Mouse (Mus musculus): Measurements from ENCODE around the gene Zpbp2. TPM values are rescaled to one million over a fixed set of nuclear protein-coding genes. Genes with fewer than 3 reads are reported as not detected.

Zpbp2 gene
- total RNA-seq, 1 experiment: 0.22 TPM

DNA sequence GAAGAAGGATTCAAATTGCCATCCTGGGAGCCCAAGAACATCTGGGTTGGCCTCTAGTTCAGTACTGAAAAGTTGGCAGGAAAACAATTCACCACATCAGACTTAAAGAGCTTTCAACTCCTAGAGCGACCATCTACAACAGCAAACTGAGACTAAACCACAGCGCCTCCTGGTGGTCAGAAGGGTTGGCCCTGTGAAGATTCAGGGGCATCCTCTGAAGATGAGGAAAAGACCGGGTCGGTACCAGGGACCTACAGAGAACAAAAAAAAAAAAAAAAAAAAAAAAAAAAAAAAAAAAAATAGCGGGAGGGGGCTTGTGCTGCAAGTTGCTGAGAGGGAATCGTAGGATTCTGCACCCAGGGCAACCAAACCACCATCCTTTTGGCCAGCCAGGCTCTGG is 46.5 kb downstream of the Zpbp2 start:
- H3K4me1 ChIP-seq (ENCODE audit: control insufficient read depth in 2 of 2, insufficient read depth in 2 of 2, low read length in 2 of 2, poor library complexity in 1 of 2): peaks cover 0 to 3% of the 10 kb centered on the region in 2 experiments; a peak in 1 of 4 replicates
- H3K4me3 ChIP-seq (ENCODE audit: insufficient read depth in 1 of 2, low read depth in 1 of 2, low read length in 2 of 2, poor library complexity in 1 of 2, severe bottlenecking in 1 of 2): no peak overlapping the region
- no peak overlapping the region for H3K9ac ChIP-seq (ENCODE audit: insufficient read depth, low read depth, low read length, poor library complexity, severe bottlenecking)
- peak; percentile 86 for DNase-seq (ENCODE audit: low read depth, low spot score)
- no peaks in the 10 kb centered on the region for H3K9me3 ChIP-seq (ENCODE audit: control insufficient read depth, insufficient read depth, low read depth, low read length)
- in situ Hi-C loops (cut with MboI; ENCODE audit: low sequenced_read_pairs in 2 of 2, unreplicated experiment in 2 of 2): no loop called here
- no peaks in the 10 kb centered on the region for H3K36me3 ChIP-seq (ENCODE audit: control insufficient read depth, insufficient read depth, low read length, poor library complexity, severe bottlenecking)
- no peak overlapping the region for H3K27ac ChIP-seq (ENCODE audit: insufficient read depth, low read depth, low read length, poor library complexity, severe bottlenecking)
- TF ChIP-seq ZNF384 (IDR thresholded peaks at IDR 0.05; ENCODE audit: low read depth, low read length) (peak; percentile 90), ZC3H11A (IDR thresholded peaks at IDR 0.05; ENCODE audit: borderline replicate concordance, low read depth, low read length) (no peak)

DNA sequence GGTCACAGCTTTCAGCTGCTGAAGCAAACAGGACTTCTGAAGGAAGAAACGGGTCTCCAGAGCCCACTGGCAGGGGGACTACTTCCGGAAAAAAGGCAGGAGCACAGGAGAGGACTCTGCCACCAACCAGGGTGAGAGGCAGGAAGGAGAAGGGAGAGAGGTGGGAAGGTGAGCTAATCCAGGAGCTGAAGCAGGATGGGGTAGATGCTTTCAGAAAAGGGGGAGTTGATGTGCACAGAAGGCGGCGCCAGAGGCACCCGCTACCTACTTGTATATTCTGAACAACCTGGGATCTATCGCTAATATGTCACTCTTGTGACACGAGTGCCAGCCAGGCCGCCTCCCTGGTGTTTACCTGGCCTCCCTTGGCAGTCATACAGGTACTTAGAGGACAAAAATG is 47.1 kb downstream of the Zpbp2 start, which contains the start of gene Lrrc3c:
TSS of gene Lrrc3c (plus strand) at position 301 of the 400 bp plus-strand sequence.
- H3K36me3 ChIP-seq (ENCODE audit: control insufficient read depth, insufficient read depth, low read length, poor library complexity, severe bottlenecking): no peaks in the 10 kb centered on the region
- in situ Hi-C loops (cut with MboI; ENCODE audit: low sequenced_read_pairs in 2 of 2, unreplicated experiment in 2 of 2): no loop called here
- no peak for DNase-seq (ENCODE audit: low read depth, low spot score)
- no peak within 1 kb of the TSS for H3K9ac ChIP-seq (ENCODE audit: insufficient read depth, low read depth, low read length, poor library complexity, severe bottlenecking)
- H3K27ac ChIP-seq (ENCODE audit: insufficient read depth, low read depth, low read length, poor library complexity, severe bottlenecking): no peak within 1 kb of the TSS
- TF ChIP-seq MAFK (IDR thresholded peaks at IDR 0.05; ENCODE audit: insufficient read depth, low read depth, low read length) (no peak), CHD2 (IDR thresholded peaks at IDR 0.05; ENCODE audit: low read depth, low read length) (no peak)
- H3K9me3 ChIP-seq (ENCODE audit: control insufficient read depth, insufficient read depth, low read depth, low read length): no peaks in the 10 kb centered on the region
- H3K4me1 ChIP-seq (ENCODE audit: control insufficient read depth in 2 of 2, insufficient read depth in 2 of 2, low read length in 2 of 2, poor library complexity in 1 of 2): peaks cover 0 to 3% of the 10 kb centered on the region in 2 experiments; a peak in 2 of 4 replicates
- H3K4me3 ChIP-seq (ENCODE audit: insufficient read depth in 1 of 2, low read depth in 1 of 2, low read length in 2 of 2, poor library complexity in 1 of 2, severe bottlenecking in 1 of 2): peak within 1 kb of the TSS; percentile 33 to 39; a peak in 2 of 4 replicates

DNA sequence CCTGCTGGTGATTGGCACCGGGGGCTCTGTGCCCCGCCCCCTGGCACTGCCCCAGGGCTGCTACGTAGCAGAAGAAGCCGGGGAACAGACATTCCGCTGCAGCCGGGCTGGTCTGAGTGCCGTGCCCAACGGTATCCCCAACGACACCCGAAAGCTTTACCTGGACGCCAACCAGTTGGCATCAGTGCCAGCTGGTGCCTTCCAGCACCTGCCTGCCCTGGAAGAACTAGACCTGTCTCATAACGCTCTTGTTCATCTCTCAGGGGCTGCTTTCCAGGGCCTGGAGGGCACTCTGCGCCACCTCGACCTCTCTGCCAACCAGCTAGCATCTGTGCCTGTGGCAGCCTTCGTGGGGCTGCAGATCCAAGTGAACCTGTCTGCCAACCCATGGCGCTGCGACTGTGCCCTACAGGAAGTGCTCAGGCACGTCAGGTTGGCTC is 48.0 kb downstream of the Zpbp2 start:
- no peaks in the 10 kb centered on the region for H3K36me3 ChIP-seq (ENCODE audit: control insufficient read depth, insufficient read depth, low read length, poor library complexity, severe bottlenecking)
- no peak overlapping the region for H3K9ac ChIP-seq (ENCODE audit: insufficient read depth, low read depth, low read length, poor library complexity, severe bottlenecking)
- H3K9me3 ChIP-seq (ENCODE audit: control insufficient read depth, insufficient read depth, low read depth, low read length): no peaks in the 10 kb centered on the region
- TF ChIP-seq ZNF384 (IDR thresholded peaks at IDR 0.05; ENCODE audit: low read depth, low read length) (no peak), HCFC1 (IDR thresholded peaks at IDR 0.05; ENCODE audit: borderline replicate concordance, insufficient read depth, low read length) (no peak), ZC3H11A (IDR thresholded peaks at IDR 0.05; ENCODE audit: borderline replicate concordance, low read depth, low read length) (no peak), CHD2 (IDR thresholded peaks at IDR 0.05; ENCODE audit: low read depth, low read length) (no peak), MAFK (IDR thresholded peaks at IDR 0.05; ENCODE audit: insufficient read depth, low read depth, low read length) (no peak)
- peak overlapping the region; percentile 33 to 39; a peak in 2 of 4 replicates for H3K4me3 ChIP-seq (ENCODE audit: insufficient read depth in 1 of 2, low read depth in 1 of 2, low read length in 2 of 2, poor library complexity in 1 of 2, severe bottlenecking in 1 of 2)
- in situ Hi-C loops (cut with MboI; ENCODE audit: low sequenced_read_pairs in 2 of 2, unreplicated experiment in 2 of 2): no loop called here
- no peak overlapping the region for H3K27ac ChIP-seq (ENCODE audit: insufficient read depth, low read depth, low read length, poor library complexity, severe bottlenecking)
- no peak for DNase-seq (ENCODE audit: low read depth, low spot score)
- peaks cover 0 to 3% of the 10 kb centered on the region in 2 experiments; a peak in 2 of 4 replicates for H3K4me1 ChIP-seq (ENCODE audit: control insufficient read depth in 2 of 2, insufficient read depth in 2 of 2, low read length in 2 of 2, poor library complexity in 1 of 2)

DNA sequence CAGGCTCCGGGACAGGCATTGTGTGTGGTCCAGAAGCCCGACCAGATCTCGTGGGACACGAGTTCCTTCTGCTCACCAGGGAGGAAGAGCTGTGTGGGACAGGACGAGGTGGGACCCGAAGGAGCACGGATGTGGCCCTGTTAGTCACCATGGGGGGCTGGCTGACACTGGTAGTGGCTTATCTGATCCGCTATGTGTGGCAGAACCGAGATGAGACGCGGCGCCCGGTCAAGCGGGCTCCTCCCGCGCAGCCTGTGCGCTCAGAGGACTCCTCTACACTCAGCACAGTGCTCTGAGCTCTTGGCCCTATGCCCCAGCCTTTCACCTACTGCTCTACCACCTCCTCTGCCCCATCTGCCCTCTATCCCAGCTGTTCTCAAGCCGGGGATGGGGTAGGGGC is 48.4 kb downstream of the Zpbp2 start:
- H3K9ac ChIP-seq (ENCODE audit: insufficient read depth, low read depth, low read length, poor library complexity, severe bottlenecking): no peak overlapping the region
- no peak for TF ChIP-seq CHD2 (IDR thresholded peaks at IDR 0.05; ENCODE audit: low read depth, low read length)
- no peak for TF ChIP-seq HCFC1 (IDR thresholded peaks at IDR 0.05; ENCODE audit: borderline replicate concordance, insufficient read depth, low read length)
- TF ChIP-seq ZNF384 (IDR thresholded peaks at IDR 0.05; ENCODE audit: low read depth, low read length): no peak
- TF ChIP-seq ZC3H11A (IDR thresholded peaks at IDR 0.05; ENCODE audit: borderline replicate concordance, low read depth, low read length): no peak
- TF ChIP-seq MAFK (IDR thresholded peaks at IDR 0.05; ENCODE audit: insufficient read depth, low read depth, low read length): no peak
- peaks cover 0 to 3% of the 10 kb centered on the region in 2 experiments; a peak in 2 of 4 replicates for H3K4me1 ChIP-seq (ENCODE audit: control insufficient read depth in 2 of 2, insufficient read depth in 2 of 2, low read length in 2 of 2, poor library complexity in 1 of 2)
- no peaks in the 10 kb centered on the region for H3K9me3 ChIP-seq (ENCODE audit: control insufficient read depth, insufficient read depth, low read depth, low read length)
- peak overlapping the region; percentile 33 to 39; a peak in 2 of 4 replicates for H3K4me3 ChIP-seq (ENCODE audit: insufficient read depth in 1 of 2, low read depth in 1 of 2, low read length in 2 of 2, poor library complexity in 1 of 2, severe bottlenecking in 1 of 2)
- in situ Hi-C loops (cut with MboI; ENCODE audit: low sequenced_read_pairs in 2 of 2, unreplicated experiment in 2 of 2): no loop called here
- DNase-seq (ENCODE audit: low read depth, low spot score): no peak
- H3K27ac ChIP-seq (ENCODE audit: insufficient read depth, low read depth, low read length, poor library complexity, severe bottlenecking): no peak overlapping the region
- H3K36me3 ChIP-seq (ENCODE audit: control insufficient read depth, insufficient read depth, low read length, poor library complexity, severe bottlenecking): no peaks in the 10 kb centered on the region

DNA sequence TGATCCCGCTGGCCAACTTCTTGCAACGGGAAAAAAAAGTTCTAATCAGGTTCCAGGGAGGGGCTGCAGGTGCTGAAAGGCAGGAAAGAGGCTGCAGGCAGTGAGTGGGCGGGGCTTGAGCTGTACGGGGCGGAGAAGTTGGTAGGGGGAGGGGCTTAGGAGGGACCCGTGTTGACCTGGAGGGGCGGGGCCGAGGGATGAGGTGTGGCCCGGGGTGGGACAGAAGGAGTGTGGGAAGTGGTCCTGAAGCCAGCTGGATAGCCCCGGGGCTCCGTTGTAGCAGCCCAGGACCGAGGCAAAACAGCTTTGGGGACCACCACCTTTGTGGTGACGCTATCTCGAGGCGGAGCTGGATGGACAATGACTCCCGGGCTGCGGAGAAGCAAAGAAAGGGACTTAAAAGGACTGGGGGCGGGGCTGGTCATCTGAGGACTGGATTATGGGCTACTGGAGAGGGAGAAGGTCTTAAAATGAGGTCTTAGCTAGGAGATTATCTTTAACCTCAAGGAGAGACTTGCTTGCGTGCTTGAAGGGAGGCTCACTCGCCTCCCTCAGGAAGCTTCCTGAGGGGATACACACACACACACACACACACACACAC is 51.3 kb downstream of the Zpbp2 start:
- 0 out of 2 replicates have a peak, but pooled peaks have one; percentile 44 for TF ChIP-seq ZNF384 (IDR thresholded peaks at IDR 0.05; ENCODE audit: low read depth, low read length)
- no peak for TF ChIP-seq ZC3H11A (IDR thresholded peaks at IDR 0.05; ENCODE audit: borderline replicate concordance, low read depth, low read length)
- no peak for TF ChIP-seq HCFC1 (IDR thresholded peaks at IDR 0.05; ENCODE audit: borderline replicate concordance, insufficient read depth, low read length)
- peak; percentile 93 for DNase-seq (ENCODE audit: low read depth, low spot score)
- Histone ChIP-seq H3K4me1 (ENCODE audit: control insufficient read depth in 2 of 2, insufficient read depth in 2 of 2, low read length in 2 of 2, poor library complexity in 1 of 2) (peaks cover 0 to 3% of the 10 kb centered on the region in 2 experiments; a peak in 2 of 4 replicates), H3K36me3 (ENCODE audit: control insufficient read depth, insufficient read depth, low read length, poor library complexity, severe bottlenecking) (no peaks in the 10 kb centered on the region), H3K9ac (ENCODE audit: insufficient read depth, low read depth, low read length, poor library complexity, severe bottlenecking) (no peak overlapping the region), H3K27ac (ENCODE audit: insufficient read depth, low read depth, low read length, poor library complexity, severe bottlenecking) (no peak overlapping the region), H3K9me3 (ENCODE audit: control insufficient read depth, insufficient read depth, low read depth, low read length) (no peaks in the 10 kb centered on the region), H3K4me3 (ENCODE audit: insufficient read depth in 1 of 2, low read depth in 1 of 2, low read length in 2 of 2, poor library complexity in 1 of 2, severe bottlenecking in 1 of 2) (peak overlapping the region; percentile 58 to 84)
- in situ Hi-C loops (cut with MboI; ENCODE audit: low sequenced_read_pairs in 2 of 2, unreplicated experiment in 2 of 2): no loop called here
